Mouse (Mus musculus) spleen, postnatal 14 days (tissue): ENCODE results near the gene Pik3r6.

Source experiments
- DNase-seq, 2 experiments: peaks; one replicate each; pipeline ENCODE4 v3.0.0; 2021 to 2022; ENCODE audit warnings: low spot score in 2 of 2

Gene Pik3r6

GRCm38 (mm10) chr11:68583225-68583624 lies 80.4 kb downstream of the Pik3r6 start:
- DNase-seq: no peak

GRCm38 (mm10) chr11:68583906-68584480 lies 81.2 kb downstream of the Pik3r6 start:
- DNase-seq: no peak

GRCm38 (mm10) chr11:68585890-68586289 lies 83.1 kb downstream of the Pik3r6 start:
- DNase-seq: peak in 1 of 2 experiments; percentile 7

GRCm38 (mm10) chr11:68586721-68587120 lies 83.9 kb downstream of the Pik3r6 start, which contains the start of gene Ccdc42:
Ccdc42 (plus strand) TSS chr11:68587021.
- DNase-seq: no peak

GRCm38 (mm10) chr11:68589055-68589809 lies 86.4 kb downstream of the Pik3r6 start:
- DNase-seq: peak; percentile 28 to 60

- no peak for DNase-seq
Observed at GRCm38 (mm10) chr11:68591708-68592107, 88.9 kb downstream of the Pik3r6 start.

GRCm38 (mm10) chr11:68593247-68593646 lies 90.4 kb downstream of the Pik3r6 start:
- no peak for DNase-seq

GRCm38 (mm10) chr11:68597912-68598311 lies 95.1 kb downstream of the Pik3r6 start:
- DNase-seq: no peak

- no peak for DNase-seq
Observed at GRCm38 (mm10) chr11:68600551-68601021, 97.8 kb downstream of the Pik3r6 start.

- DNase-seq: no peak
Observed at GRCm38 (mm10) chr11:68601486-68601991, 98.7 kb downstream of the Pik3r6 start.
